Mouse (Mus musculus): ENCODE measurements at regions not wholly inside any gene's neighbourhood (a gene's known extent, or its start where the extent isn't known, plus 50 kb on each side); places are given as distances from the start of the nearest gene placed in this dataset.
A peak's percentile ranks its signal among the peaks of the same experiment; 100 is the strongest.

- H3K36me3 ChIP-seq (ENCODE audit: control insufficient read depth, insufficient read depth, low read length): no peaks in the 10 kb centered on the region
- ATAC-seq: no peak
- no peak overlapping the region for H3K9ac ChIP-seq (ENCODE audit: low read depth, low read length)
- no peaks in the 10 kb centered on the region for H3K9me3 ChIP-seq (ENCODE audit: control insufficient read depth, low read length)
- H3K27ac ChIP-seq (ENCODE audit: low read depth, low read length): no peak overlapping the region
- 83% methylated on average over 3 of the region's 3 CpGs for WGBS
- no peaks in the 10 kb centered on the region for H3K4me1 ChIP-seq (ENCODE audit: control insufficient read depth, insufficient read depth, low read depth, low read length)
- H3K4me3 ChIP-seq (ENCODE audit: low read length): no peak overlapping the region
- H3K4me2 ChIP-seq (ENCODE audit: low read length): no peak overlapping the region
- no peaks in the 10 kb centered on the region for H3K27me3 ChIP-seq (replicated peaks; ENCODE audit: control insufficient read depth, insufficient read depth, low read length)
These were observed 457.8 kb upstream of the Kcnab2 start for GRCm38 (mm10) chr4:152935484-152935883.

DNA sequence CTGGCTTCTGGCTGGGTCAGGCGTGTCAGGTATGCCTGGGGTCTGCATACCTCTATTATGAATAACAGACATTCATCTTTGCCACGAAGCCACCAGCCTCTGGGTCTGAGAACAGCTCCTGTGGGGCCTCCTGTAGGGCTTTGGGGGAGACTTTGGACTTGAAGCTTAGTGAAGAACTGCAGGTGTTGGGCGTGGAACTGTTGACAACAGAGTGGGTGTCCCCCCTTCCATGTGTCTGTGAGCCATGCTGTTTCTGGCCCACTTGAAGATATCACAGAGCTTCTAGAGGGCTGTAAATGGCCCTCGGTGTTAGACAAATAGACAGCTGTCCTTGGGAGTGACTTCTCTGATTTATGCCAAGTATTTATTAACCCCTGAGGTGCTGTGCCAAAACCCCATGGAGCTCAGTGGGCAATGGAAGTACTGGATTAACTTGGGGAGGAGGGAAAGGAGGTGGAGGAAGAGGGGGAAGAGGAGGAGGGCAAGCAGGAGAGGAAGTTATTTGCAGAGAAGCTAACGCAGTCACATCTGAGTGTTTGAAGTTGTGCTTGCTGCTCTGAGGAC, 450.8 kb upstream of the Kcnab2 start:
- no peaks in the 10 kb centered on the region for H3K36me3 ChIP-seq (ENCODE audit: control insufficient read depth, insufficient read depth, low read length)
- no peak overlapping the region for H3K27ac ChIP-seq (ENCODE audit: low read depth, low read length)
- H3K9ac ChIP-seq (ENCODE audit: low read depth, low read length): no peak overlapping the region
- WGBS: 71% methylated on average over 5 of the region's 5 CpGs
- H3K4me3 ChIP-seq (ENCODE audit: low read length): no peak overlapping the region
- no peak for ATAC-seq
- no peaks in the 10 kb centered on the region for H3K9me3 ChIP-seq (ENCODE audit: control insufficient read depth, low read length)
- H3K27me3 ChIP-seq (replicated peaks; ENCODE audit: control insufficient read depth, insufficient read depth, low read length): no peaks in the 10 kb centered on the region
- no peak overlapping the region for H3K4me2 ChIP-seq (ENCODE audit: low read length)
- no peaks in the 10 kb centered on the region for H3K4me1 ChIP-seq (ENCODE audit: control insufficient read depth, insufficient read depth, low read depth, low read length)

- 78% methylated on average over 3 of the region's 3 CpGs for WGBS
- no peak for ATAC-seq
- no peaks in the 10 kb centered on the region for H3K9me3 ChIP-seq (ENCODE audit: control insufficient read depth, low read length)
These were observed 442.6 kb upstream of the Kcnab2 start for GRCm38 (mm10) chr4:152920261-152920660.

DNA sequence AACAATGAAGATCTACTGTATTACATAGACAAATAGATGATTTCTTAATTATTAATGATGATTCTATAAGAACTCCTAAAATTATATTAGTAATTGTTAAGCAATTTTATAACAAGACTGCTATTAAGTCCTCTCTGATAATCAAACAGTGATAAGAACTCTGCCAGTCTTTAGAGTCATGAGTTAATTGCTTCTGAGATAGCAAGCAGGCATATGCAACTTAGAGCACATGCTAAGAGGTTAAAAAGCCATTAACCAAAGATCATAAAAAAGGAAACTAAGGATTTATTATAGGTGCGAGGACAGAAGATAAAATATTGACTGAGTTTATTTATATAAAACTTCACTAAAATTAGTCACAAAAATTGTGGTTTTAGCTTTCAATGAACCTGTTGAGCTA, 442.2 kb upstream of the Kcnab2 start:
- no peak overlapping the region for H3K9ac ChIP-seq (ENCODE audit: low read depth, low read length)
- H3K4me1 ChIP-seq (ENCODE audit: control insufficient read depth, insufficient read depth, low read depth, low read length): peaks cover 5% of the 10 kb centered on the region; the same call in 1 of the 2 replicates
- ATAC-seq: no peak
- H3K27ac ChIP-seq (ENCODE audit: low read depth, low read length): no peak overlapping the region
- H3K27me3 ChIP-seq (replicated peaks; ENCODE audit: control insufficient read depth, insufficient read depth, low read length): no peaks in the 10 kb centered on the region
- no peak overlapping the region for H3K4me3 ChIP-seq (ENCODE audit: low read length)
- no peaks in the 10 kb centered on the region for H3K36me3 ChIP-seq (ENCODE audit: control insufficient read depth, insufficient read depth, low read length)
- whole genome bisulfite sequencing: 89% methylated on average over 1 of the region's 1 CpGs
- no peak overlapping the region for H3K4me2 ChIP-seq (ENCODE audit: low read length)
- no peaks in the 10 kb centered on the region for H3K9me3 ChIP-seq (ENCODE audit: control insufficient read depth, low read length)

More at GRCm38 (mm10) chr4:152920261-152920660, 442.6 kb upstream of the Kcnab2 start:
- peaks cover 5% of the 10 kb centered on the region; the same call in 1 of the 2 replicates for H3K4me1 ChIP-seq (ENCODE audit: control insufficient read depth, insufficient read depth, low read depth, low read length)
- H3K27ac ChIP-seq (ENCODE audit: low read depth, low read length): no peak overlapping the region
- H3K36me3 ChIP-seq (ENCODE audit: control insufficient read depth, insufficient read depth, low read length): no peaks in the 10 kb centered on the region
- H3K4me2 ChIP-seq (ENCODE audit: low read length): no peak overlapping the region
- no peak overlapping the region for H3K4me3 ChIP-seq (ENCODE audit: low read length)
- H3K9ac ChIP-seq (ENCODE audit: low read depth, low read length): no peak overlapping the region
- H3K27me3 ChIP-seq (replicated peaks; ENCODE audit: control insufficient read depth, insufficient read depth, low read length): no peaks in the 10 kb centered on the region

DNA sequence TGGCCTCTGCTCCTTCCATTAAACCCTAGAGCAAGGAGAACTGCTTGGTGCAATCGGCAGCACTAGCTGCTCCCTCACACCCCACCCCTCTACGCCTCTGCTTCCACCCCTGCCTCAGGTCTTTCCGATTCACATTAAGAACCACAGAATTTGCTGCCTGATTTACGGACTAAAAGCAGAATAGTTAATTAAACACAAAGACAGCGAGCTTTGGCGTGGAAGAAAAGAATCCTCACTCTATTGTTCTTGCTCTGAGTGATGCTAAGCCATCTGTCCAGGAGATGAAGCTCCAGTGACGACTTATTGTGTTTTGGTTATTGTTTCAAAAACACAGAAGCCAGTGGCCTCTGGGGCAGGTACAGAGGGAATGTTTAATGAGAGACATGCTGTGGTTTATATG, 438.9 kb upstream of the Kcnab2 start:
- H3K36me3 ChIP-seq (ENCODE audit: control insufficient read depth, insufficient read depth, low read length): no peaks in the 10 kb centered on the region
- no peak overlapping the region for H3K4me2 ChIP-seq (ENCODE audit: low read length)
- WGBS: 6% methylated on average over 7 of the region's 7 CpGs
- H3K9me3 ChIP-seq (ENCODE audit: control insufficient read depth, low read length): no peaks in the 10 kb centered on the region
- H3K27me3 ChIP-seq (replicated peaks; ENCODE audit: control insufficient read depth, insufficient read depth, low read length): no peaks in the 10 kb centered on the region
- no peak overlapping the region for H3K4me3 ChIP-seq (ENCODE audit: low read length)
- peaks cover 5% of the 10 kb centered on the region; the same call in 1 of the 2 replicates for H3K4me1 ChIP-seq (ENCODE audit: control insufficient read depth, insufficient read depth, low read depth, low read length)
- 0 out of 2 replicates have a peak overlapping the region, but pooled peaks have one; percentile 10 for H3K27ac ChIP-seq (ENCODE audit: low read depth, low read length)
- ATAC-seq: no peak
- no peak overlapping the region for H3K9ac ChIP-seq (ENCODE audit: low read depth, low read length)

DNA sequence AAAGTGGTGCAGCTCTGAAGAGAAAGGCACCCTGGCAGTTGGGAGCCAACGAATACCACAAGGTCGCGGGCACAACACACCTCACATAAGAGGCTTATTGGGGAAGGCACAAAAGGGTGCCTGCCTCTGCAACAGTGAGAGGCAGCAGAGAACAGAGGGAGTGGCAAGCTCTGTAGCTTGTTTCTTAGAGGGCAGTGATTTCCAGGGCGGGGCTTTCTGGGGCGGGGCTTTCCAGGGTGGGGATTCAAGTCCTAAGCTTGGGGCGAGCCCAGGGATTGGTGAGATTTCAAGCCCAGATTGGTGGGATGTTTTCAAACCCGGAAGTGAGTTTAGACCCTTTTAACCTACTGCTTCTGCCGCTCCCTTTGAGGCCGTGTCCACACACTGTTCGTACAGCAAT, 435.8 kb upstream of the Kcnab2 start:
- no peak overlapping the region for H3K4me3 ChIP-seq (ENCODE audit: low read length)
- no peak overlapping the region for H3K9ac ChIP-seq (ENCODE audit: low read depth, low read length)
- peak; percentile 34; the same call in 1 of the 2 replicates for ATAC-seq
- no peaks in the 10 kb centered on the region for H3K36me3 ChIP-seq (ENCODE audit: control insufficient read depth, insufficient read depth, low read length)
- H3K27me3 ChIP-seq (replicated peaks; ENCODE audit: control insufficient read depth, insufficient read depth, low read length): no peaks in the 10 kb centered on the region
- peaks cover 5% of the 10 kb centered on the region; the same call in 1 of the 2 replicates for H3K4me1 ChIP-seq (ENCODE audit: control insufficient read depth, insufficient read depth, low read depth, low read length)
- 30% methylated on average over 10 of the region's 10 CpGs for WGBS
- H3K9me3 ChIP-seq (ENCODE audit: control insufficient read depth, low read length): no peaks in the 10 kb centered on the region
- H3K27ac ChIP-seq (ENCODE audit: low read depth, low read length): no peak overlapping the region
- no peak overlapping the region for H3K4me2 ChIP-seq (ENCODE audit: low read length)

GRCm38 (mm10) chr4:152912846-152913245, 435.2 kb upstream of the Kcnab2 start:
- Histone ChIP-seq H3K36me3 (ENCODE audit: control insufficient read depth, insufficient read depth, low read length) (no peaks in the 10 kb centered on the region), H3K4me3 (ENCODE audit: low read length) (no peak overlapping the region), H3K4me2 (ENCODE audit: low read length) (no peak overlapping the region), H3K27ac (ENCODE audit: low read depth, low read length) (no peak overlapping the region), H3K27me3 (replicated peaks; ENCODE audit: control insufficient read depth, insufficient read depth, low read length) (no peaks in the 10 kb centered on the region), H3K4me1 (ENCODE audit: control insufficient read depth, insufficient read depth, low read depth, low read length) (peaks cover 5% of the 10 kb centered on the region), H3K9ac (ENCODE audit: low read depth, low read length) (no peak overlapping the region), H3K9me3 (ENCODE audit: control insufficient read depth, low read length) (no peaks in the 10 kb centered on the region)
- ATAC-seq: no peak
- 30% methylated on average over 10 of the region's 10 CpGs for WGBS

DNA sequence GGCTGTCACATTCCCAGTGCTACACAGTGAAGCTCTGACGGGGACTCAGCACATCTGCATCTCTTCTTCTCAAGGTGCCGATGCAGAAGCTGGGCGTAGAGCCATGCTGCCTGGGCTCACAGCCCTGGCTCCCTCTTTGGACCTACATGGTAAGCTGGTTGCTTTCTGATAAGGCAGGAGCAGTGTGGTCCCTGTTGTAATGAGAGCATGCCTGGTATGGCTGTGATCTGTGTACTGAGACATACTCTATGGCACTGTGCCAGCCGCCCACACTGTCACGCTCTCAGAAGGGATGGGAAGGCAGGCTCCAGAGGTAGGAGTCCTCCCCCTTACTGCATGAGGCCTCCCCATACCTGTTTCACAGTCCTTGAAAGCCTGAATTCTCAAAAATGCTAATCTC, 430.6 kb upstream of the Kcnab2 start:
- no peaks in the 10 kb centered on the region for H3K9me3 ChIP-seq (ENCODE audit: control insufficient read depth, low read length)

DNA sequence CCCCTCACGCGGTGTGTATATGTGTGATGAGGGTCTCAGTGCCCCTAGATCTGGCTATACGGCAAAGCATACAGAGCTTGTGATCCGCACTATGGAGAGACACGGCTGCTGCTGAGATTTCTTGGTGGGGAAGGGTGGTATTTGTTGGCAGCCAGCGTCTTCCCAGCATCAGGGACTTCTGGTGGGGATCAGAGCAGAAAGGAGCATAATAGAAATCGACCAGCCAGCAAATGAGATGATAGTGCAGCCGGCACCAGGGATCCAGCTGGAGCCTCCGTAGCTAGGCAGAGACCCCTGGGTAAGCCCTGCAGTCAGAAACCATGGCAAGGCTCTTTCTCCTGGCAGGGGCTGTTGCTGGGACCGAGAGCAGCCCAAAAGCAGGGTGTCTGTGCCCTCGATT, 425.2 kb upstream of the Kcnab2 start:
- ATAC-seq: 0 out of 2 replicates have a peak, but pooled peaks have one; percentile 14
- Histone ChIP-seq H3K9ac (ENCODE audit: low read depth, low read length) (no peak overlapping the region), H3K4me2 (ENCODE audit: low read length) (no peak overlapping the region), H3K27me3 (replicated peaks; ENCODE audit: control insufficient read depth, insufficient read depth, low read length) (no peaks in the 10 kb centered on the region), H3K9me3 (ENCODE audit: control insufficient read depth, low read length) (no peaks in the 10 kb centered on the region), H3K36me3 (ENCODE audit: control insufficient read depth, insufficient read depth, low read length) (no peaks in the 10 kb centered on the region), H3K27ac (ENCODE audit: low read depth, low read length) (peak overlapping the region; percentile 32), H3K4me1 (ENCODE audit: control insufficient read depth, insufficient read depth, low read depth, low read length) (peaks cover 6% of the 10 kb centered on the region; the same call in 1 of the 2 replicates), H3K4me3 (ENCODE audit: low read length) (no peak overlapping the region)
- WGBS: 51% methylated on average over 11 of the region's 11 CpGs

More for the DNA sequence above, 430.6 kb upstream of the Kcnab2 start:
- H3K4me2 ChIP-seq (ENCODE audit: low read length): no peak overlapping the region
- peaks cover under 1% of the 10 kb centered on the region; the same call in 1 of the 2 replicates for H3K4me1 ChIP-seq (ENCODE audit: control insufficient read depth, insufficient read depth, low read depth, low read length)
- no peak overlapping the region for H3K4me3 ChIP-seq (ENCODE audit: low read length)
- no peaks in the 10 kb centered on the region for H3K36me3 ChIP-seq (ENCODE audit: control insufficient read depth, insufficient read depth, low read length)
- WGBS: 63% methylated on average over 5 of the region's 5 CpGs
- H3K27me3 ChIP-seq (replicated peaks; ENCODE audit: control insufficient read depth, insufficient read depth, low read length): no peaks in the 10 kb centered on the region
- no peak for ATAC-seq
- no peak overlapping the region for H3K9ac ChIP-seq (ENCODE audit: low read depth, low read length)
- no peak overlapping the region for H3K27ac ChIP-seq (ENCODE audit: low read depth, low read length)

All from hindbrain, embryonic 16.5 days (tissue).